Mouse (Mus musculus) liver, embryonic 14.5 days (tissue): ENCODE results near the gene Il6st. TPM values are rescaled to one million over a fixed set of nuclear protein-coding genes. Genes with fewer than 3 reads are reported as not detected.

ENCODE experiments used
- ATAC-seq: fragments of 200-750 bp; cut with Nextera tagmentation; 2 replicates; pipeline ENCODE4 v1.8.0; 2017; ENCODE audit warnings: moderate number of reproducible peaks, mild to moderate bottlenecking, moderate library complexity; ENCODE audit not compliant: insufficient read depth
- DNase-seq, 3 experiments: peaks; one replicate each; pipeline ENCODE4 v3.0.0-alpha.2; 2012 to 2013; ENCODE audit warnings: low read depth in 3 of 3, low spot score in 3 of 3
- H3K27ac ChIP-seq: fragments of 300-500 bp; sonication (generic); 2 replicates; pipeline ENCODE4 v1.5.1; 2014; ENCODE audit warnings: moderate library complexity, mild to moderate bottlenecking, control low read depth, inconsistent platforms
- H3K27me3 ChIP-seq: fragments of 300-500 bp; sonication (generic); 2 replicates; pipeline ENCODE4 v1.6.1; 2014; ENCODE audit warnings: mild to moderate bottlenecking, low read length, moderate library complexity; ENCODE audit not compliant: control insufficient read depth, insufficient read depth
- H3K36me3 ChIP-seq: fragments of 300-500 bp; sonication (generic); replicated peaks from 2 replicates; pipeline ENCODE4 v1.6.1; 2014; ENCODE audit warnings: low read depth; ENCODE audit not compliant: control insufficient read depth, insufficient read depth
- H3K4me1 ChIP-seq, 2 experiments: fragments of 200-500 bp in 1 of 2; fragments of 300-500 bp in 1 of 2; sonication (generic) in 1 of 2; replicated peaks; 2 replicates each; pipeline ENCODE4 v1.6.1; 2012 to 2014; ENCODE audit warnings: antibody characterized with exemption in 1 of 2, inconsistent platforms in 1 of 2, low read length in 1 of 2; ENCODE audit not compliant: control insufficient read depth in 2 of 2, insufficient read depth in 2 of 2
- H3K4me2 ChIP-seq: fragments of 300-500 bp; sonication (generic); 2 replicates; pipeline ENCODE4 v1.6.1; 2014; ENCODE audit warnings: low read depth, mild to moderate bottlenecking, control low read depth, moderate library complexity
- H3K4me3 ChIP-seq, 2 experiments: fragments of 200-500 bp in 1 of 2; fragments of 300-500 bp in 1 of 2; sonication (generic) in 1 of 2; 2 replicates each; pipeline ENCODE4 v1.5.1; 2012 to 2014; ENCODE audit warnings: low read depth in 2 of 2, low read length in 2 of 2, mild to moderate bottlenecking in 2 of 2, control low read depth in 1 of 2, inconsistent platforms in 1 of 2, moderate library complexity in 1 of 2; ENCODE audit not compliant: insufficient read depth in 1 of 2
- H3K9ac ChIP-seq: fragments of 300-500 bp; sonication (generic); replicated peaks from 2 replicates; pipeline ENCODE4 v1.6.1; 2014; ENCODE audit warnings: mild to moderate bottlenecking, control low read depth, moderate library complexity
- H3K9me3 ChIP-seq: fragments of 300-500 bp; sonication (generic); 2 replicates; pipeline ENCODE4 v1.6.1; 2016; ENCODE audit warnings: low read length, mixed read lengths; ENCODE audit not compliant: control insufficient read depth
- CTCF ChIP-seq: IDR thresholded peaks from 2 replicates; pipeline ENCODE4 v1.5.1; 2016; ENCODE audit warnings: antibody characterized with exemption, low read depth, control low read depth
- EP300 ChIP-seq: IDR thresholded peaks from 2 replicates; pipeline ENCODE4 v1.6.1; 2016; ENCODE audit warnings: antibody characterized with exemption, low read depth
- WGBS: fragments of 180-500 bp; shearing (Covaris S2); extraction: QIAGEN DNeasy Blood & Tissue Kit; methylation state at CpG from one replicate; pipeline ENCODE4 v1.1.7; 2014; ENCODE audit not compliant: insufficient replicate concordance; 5-methylcytosine and 5-hydroxymethylcytosine counted together
- polyA plus RNA-seq, 2 experiments: library from polyadenylated mRNA; depleted of rRNA in 1 of 2; stranded (reverse) in 1 of 2; unstranded in 1 of 2; fragments of >200 nt; fragmentation: Nextera tagmentation in 1 of 2; extraction: Ambion mirVana in 1 of 2; gene quantifications; 2 replicates each; pipeline versions ENCODE4 v1.2.1 to v1.2.3; 2012 to 2014

Il6st gene
- polyA plus RNA-seq, 2 experiments, result 2.4 to 3.7 TPM

GRCm38 (mm10) chr13:112482525-112482924 is 18.7 kb downstream of the Il6st start:
- no peak for ATAC-seq
- no peak for TF ChIP-seq CTCF
- TF ChIP-seq EP300, result no peak
- 72% methylated on average over 5 of the region's 5 CpGs for WGBS

GRCm38 (mm10) chr13:112483015-112483414 is 19.1 kb downstream of the Il6st start:
- no peak for ATAC-seq
- 67% methylated on average over 7 of the region's 7 CpGs for WGBS

More at GRCm38 (mm10) chr13:112482525-112482924, 18.7 kb downstream of the Il6st start:
- Histone ChIP-seq H3K27me3 (no peaks in the 10 kb centered on the region), H3K36me3 (no peaks in the 10 kb centered on the region; the same call in 1 of the 2 replicates), H3K4me1 (no peaks in the 10 kb centered on the region), H3K9me3 (no peaks in the 10 kb centered on the region), H3K27ac (no peak overlapping the region), H3K4me3 (no peak overlapping the region), H3K4me2 (no peak overlapping the region), H3K9ac (no peak overlapping the region)
- no peak for DNase-seq

GRCm38 (mm10) chr13:112486236-112486635 is 22.4 kb downstream of the Il6st start:
- no peak for TF ChIP-seq EP300
- no peak for TF ChIP-seq CTCF
- no peaks in the 10 kb centered on the region for H3K9me3 ChIP-seq
- H3K36me3 ChIP-seq, result no peaks in the 10 kb centered on the region; the same call in none of the 2 replicates
- H3K4me3 ChIP-seq, result no peak overlapping the region
- no peak overlapping the region for H3K27ac ChIP-seq
- WGBS, result 68% methylated on average over 5 of the region's 5 CpGs
- ATAC-seq (no peak), DNase-seq (no peak)
- H3K4me2 ChIP-seq, result no peak overlapping the region
- peaks cover 0 to 3% of the 10 kb centered on the region in 2 experiments; a peak in 1 of 4 replicates for H3K4me1 ChIP-seq
- no peak overlapping the region for H3K9ac ChIP-seq
- no peaks in the 10 kb centered on the region for H3K27me3 ChIP-seq

More at GRCm38 (mm10) chr13:112483015-112483414, 19.1 kb downstream of the Il6st start:
- no peak for DNase-seq
- Histone ChIP-seq H3K9ac (no peak overlapping the region), H3K9me3 (no peaks in the 10 kb centered on the region), H3K4me2 (no peak overlapping the region), H3K27me3 (no peaks in the 10 kb centered on the region), H3K4me1 (no peaks in the 10 kb centered on the region), H3K36me3 (no peaks in the 10 kb centered on the region; the same call in 1 of the 2 replicates), H3K4me3 (no peak overlapping the region), H3K27ac (no peak overlapping the region)
- no peak for TF ChIP-seq CTCF
- TF ChIP-seq EP300, result no peak

GRCm38 (mm10) chr13:112486676-112487075 is 22.8 kb downstream of the Il6st start:
- Histone ChIP-seq H3K9ac (no peak overlapping the region), H3K9me3 (no peaks in the 10 kb centered on the region), H3K4me1 (peaks cover 0 to 3% of the 10 kb centered on the region in 2 experiments; a peak in 1 of 4 replicates), H3K36me3 (no peaks in the 10 kb centered on the region; the same call in none of the 2 replicates), H3K27ac (no peak overlapping the region), H3K27me3 (no peaks in the 10 kb centered on the region), H3K4me2 (no peak overlapping the region), H3K4me3 (no peak overlapping the region)
- ATAC-seq (no peak), DNase-seq (no peak)
- no peak for TF ChIP-seq CTCF
- no peak for TF ChIP-seq EP300
- 74% methylated on average over 5 of the region's 5 CpGs for WGBS

GRCm38 (mm10) chr13:112490036-112490435 is 26.2 kb downstream of the Il6st start:
- Histone ChIP-seq H3K9ac (no peak overlapping the region), H3K36me3 (no peaks in the 10 kb centered on the region; the same call in 1 of the 2 replicates), H3K4me1 (peaks cover 0 to 3% of the 10 kb centered on the region in 2 experiments; a peak in 1 of 4 replicates), H3K4me3 (no peak overlapping the region), H3K4me2 (no peak overlapping the region), H3K27me3 (no peaks in the 10 kb centered on the region), H3K27ac (no peak overlapping the region), H3K9me3 (no peaks in the 10 kb centered on the region)
- WGBS, result 38% methylated on average over 3 of the region's 3 CpGs
- ATAC-seq, result no peak
- TF ChIP-seq CTCF (no peak), EP300 (no peak)
- DNase-seq, result peak in 1 of 3 experiments; percentile 6
